Mouse (Mus musculus): ENCODE results near the gene Lce1g. TPM values are rescaled to one million over a fixed set of nuclear protein-coding genes. Genes with fewer than 3 reads are reported as not detected.

Gene Lce1g
- 307 and 309 TPM in 2 replicates for polyA plus RNA-seq (2015; fragmentation: Nextera tagmentation; extraction: Ambion mirVana)

- no peaks in the 10 kb centered on the region for H3K36me3 ChIP-seq (ENCODE audit: control insufficient read depth, insufficient read depth, low read length)
- DNase-seq (ENCODE audit: low spot score) (no peak), ATAC-seq (ENCODE audit: low FRiP score, low TSS enrichment) (no peak)
- H3K4me3 ChIP-seq (ENCODE audit: low read depth, low read length), result no peak within 1 kb of the TSS
- H3K27me3 ChIP-seq (ENCODE audit: control insufficient read depth, insufficient read depth, low read length), result no peaks in the 10 kb centered on the region
- 89% methylated on average over 1 of the region's 1 CpGs for WGBS
- no peak within 1 kb of the TSS for H3K27ac ChIP-seq (replicated peaks)
- H3K4me1 ChIP-seq (replicated peaks; ENCODE audit: control insufficient read depth, insufficient read depth), result no peaks in the 10 kb centered on the region
- H3K9me3 ChIP-seq (ENCODE audit: control insufficient read depth, low read length), result no peaks in the 10 kb centered on the region
- H3K4me2 ChIP-seq (replicated peaks; ENCODE audit: low read depth), result no peak within 1 kb of the TSS
- TF ChIP-seq EP300 (optimal IDR thresholded peaks at IDR 0.05), result no peak
- H3K9ac ChIP-seq (ENCODE audit: low read length), result no peak within 1 kb of the TSS
These were observed at the start of gene Lce1g for GRCm38 (mm10) chr3:92752238-92752637. Gene Lce1g, minus strand, starts transcription at chr3:92752338.

DNA sequence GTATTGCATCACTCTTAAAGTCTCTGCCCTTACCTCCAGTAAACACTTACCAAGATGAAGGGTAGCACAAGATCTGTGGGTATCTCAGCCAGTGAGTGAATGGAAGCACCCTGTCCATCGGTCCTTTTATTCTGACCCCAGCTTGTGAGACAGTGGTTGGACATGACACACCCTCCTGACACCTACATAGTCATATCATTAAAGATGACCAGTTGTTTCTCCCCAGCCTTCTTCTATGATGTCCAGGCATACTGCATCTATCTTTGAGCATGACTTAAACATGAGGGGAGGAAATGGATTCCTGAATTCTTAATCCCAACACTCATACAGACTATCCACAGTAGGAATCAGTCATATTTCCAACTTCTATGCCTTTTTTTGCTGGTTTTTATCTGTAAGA is 38.3 kb upstream of the Lce1g start, which contains the start of gene Lce1j:
Gene Lce1j (minus strand): TSS at position 101 of the 400 bp plus-strand sequence.
- Histone ChIP-seq H3K27me3 (ENCODE audit: control insufficient read depth, insufficient read depth, low read length) (no peaks in the 10 kb centered on the region), H3K9ac (ENCODE audit: low read length) (no peak within 1 kb of the TSS), H3K4me1 (replicated peaks; ENCODE audit: control insufficient read depth, insufficient read depth) (no peaks in the 10 kb centered on the region), H3K36me3 (ENCODE audit: control insufficient read depth, insufficient read depth, low read length) (no peaks in the 10 kb centered on the region), H3K27ac (replicated peaks) (no peak within 1 kb of the TSS), H3K9me3 (ENCODE audit: control insufficient read depth, low read length) (no peaks in the 10 kb centered on the region), H3K4me3 (ENCODE audit: low read depth, low read length) (no peak within 1 kb of the TSS), H3K4me2 (replicated peaks; ENCODE audit: low read depth) (no peak within 1 kb of the TSS)
- no peak for DNase-seq (ENCODE audit: low spot score)
- WGBS, result 82% methylated on average over 1 of the region's 1 CpGs
- TF ChIP-seq EP300 (optimal IDR thresholded peaks at IDR 0.05) (no peak), CTCF (IDR thresholded peaks at IDR 0.05; ENCODE audit: low read depth) (no peak)
- no peak for ATAC-seq (ENCODE audit: low FRiP score, low TSS enrichment)

DNA sequence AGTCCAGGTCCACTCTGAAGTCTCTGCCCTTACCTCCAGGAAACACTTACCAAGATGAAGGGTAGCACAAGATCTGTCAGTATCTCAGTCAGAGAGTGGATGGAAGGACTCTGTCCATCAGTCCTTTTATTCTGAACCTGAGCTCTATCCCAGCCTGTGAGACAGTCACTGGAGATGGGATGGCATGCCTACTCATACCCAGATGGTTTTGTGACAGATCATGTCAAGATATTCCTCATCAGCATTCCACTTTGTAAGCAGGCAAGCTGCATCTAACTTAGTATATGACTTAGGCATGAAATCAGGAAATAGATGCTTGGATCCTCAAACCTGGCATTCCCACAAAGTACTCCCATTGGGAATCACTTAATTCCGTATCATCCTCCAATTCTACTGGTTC is 26.7 kb upstream of the Lce1g start, which contains the start of gene Lce1i:
Gene Lce1i (minus strand): TSS at position 101 of the 400 bp plus-strand sequence.
- no peak within 1 kb of the TSS for H3K9ac ChIP-seq (ENCODE audit: low read length)
- H3K9me3 ChIP-seq (ENCODE audit: control insufficient read depth, low read length), result no peaks in the 10 kb centered on the region
- TF ChIP-seq CTCF (IDR thresholded peaks at IDR 0.05; ENCODE audit: low read depth) (no peak), EP300 (optimal IDR thresholded peaks at IDR 0.05) (no peak)
- no peak within 1 kb of the TSS for H3K4me2 ChIP-seq (replicated peaks; ENCODE audit: low read depth)
- no peaks in the 10 kb centered on the region for H3K4me1 ChIP-seq (replicated peaks; ENCODE audit: control insufficient read depth, insufficient read depth)
- H3K27ac ChIP-seq (replicated peaks), result no peak within 1 kb of the TSS
- 81% methylated on average over 1 of the region's 1 CpGs for WGBS
- no peak within 1 kb of the TSS for H3K4me3 ChIP-seq (ENCODE audit: low read depth, low read length)
- ATAC-seq (ENCODE audit: low FRiP score, low TSS enrichment) (no peak), DNase-seq (ENCODE audit: low spot score) (no peak)
- H3K27me3 ChIP-seq (ENCODE audit: control insufficient read depth, insufficient read depth, low read length), result no peaks in the 10 kb centered on the region
- H3K36me3 ChIP-seq (ENCODE audit: control insufficient read depth, insufficient read depth, low read length), result no peaks in the 10 kb centered on the region

DNA sequence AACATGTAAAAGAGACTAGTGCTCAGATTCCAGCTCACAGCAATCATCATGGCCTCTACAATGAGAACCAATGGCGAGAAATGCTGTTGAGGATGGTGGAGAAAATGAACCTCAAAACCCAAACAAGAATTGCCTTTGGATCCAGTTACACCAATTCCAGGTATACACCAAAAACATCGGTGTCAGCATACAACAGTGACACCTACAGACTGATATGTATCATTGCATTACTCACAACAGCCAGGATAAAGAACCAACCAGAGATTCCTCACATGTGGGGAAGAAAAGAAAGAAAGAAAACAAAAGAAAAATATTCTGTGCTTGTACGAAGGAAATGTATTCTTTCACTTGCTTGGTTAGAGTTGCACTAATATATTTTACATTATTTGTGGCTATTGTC is 19.4 kb upstream of the Lce1g start:
- ATAC-seq (ENCODE audit: low FRiP score, low TSS enrichment), result no peak
- Histone ChIP-seq H3K4me3 (ENCODE audit: low read depth, low read length) (no peak overlapping the region), H3K36me3 (ENCODE audit: control insufficient read depth, insufficient read depth, low read length) (no peaks in the 10 kb centered on the region), H3K27me3 (ENCODE audit: control insufficient read depth, insufficient read depth, low read length) (no peaks in the 10 kb centered on the region), H3K9me3 (ENCODE audit: control insufficient read depth, low read length) (no peaks in the 10 kb centered on the region), H3K4me1 (replicated peaks; ENCODE audit: control insufficient read depth, insufficient read depth) (no peaks in the 10 kb centered on the region), H3K27ac (replicated peaks) (no peak overlapping the region), H3K4me2 (replicated peaks; ENCODE audit: low read depth) (no peak overlapping the region), H3K9ac (ENCODE audit: low read length) (no peak overlapping the region)
- DNase-seq (ENCODE audit: low spot score), result no peak
- peak; percentile 73 for TF ChIP-seq CTCF (IDR thresholded peaks at IDR 0.05; ENCODE audit: low read depth)
- no peak for TF ChIP-seq EP300 (optimal IDR thresholded peaks at IDR 0.05)
- 18% methylated on average over 3 of the region's 3 CpGs for WGBS

DNA sequence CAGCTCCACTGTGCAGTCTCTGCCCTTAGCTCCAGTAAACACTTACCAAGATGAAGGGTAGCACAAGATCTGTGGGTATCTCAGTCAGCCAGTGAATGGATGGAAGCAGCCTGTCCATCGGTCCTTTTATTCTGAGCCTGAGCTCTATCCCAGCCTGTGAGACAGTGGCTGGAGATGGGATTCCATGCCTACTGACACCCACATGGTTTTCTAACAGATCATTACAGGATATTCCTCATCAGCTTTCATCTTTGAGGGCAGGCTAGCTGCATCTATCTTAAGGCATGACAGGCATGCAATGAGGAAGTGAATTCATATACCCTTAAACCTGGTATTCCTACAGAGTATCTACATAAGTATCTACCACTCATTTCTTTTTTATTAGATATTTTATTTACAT is 12.8 kb upstream of the Lce1g start, which contains the start of gene Lce1h:
Gene Lce1h (minus strand): TSS at position 101 of the 400 bp plus-strand sequence.
- Histone ChIP-seq H3K4me3 (ENCODE audit: low read depth, low read length) (no peak within 1 kb of the TSS), H3K4me2 (replicated peaks; ENCODE audit: low read depth) (no peak within 1 kb of the TSS), H3K9ac (ENCODE audit: low read length) (no peak within 1 kb of the TSS), H3K27me3 (ENCODE audit: control insufficient read depth, insufficient read depth, low read length) (no peaks in the 10 kb centered on the region), H3K36me3 (ENCODE audit: control insufficient read depth, insufficient read depth, low read length) (no peaks in the 10 kb centered on the region), H3K4me1 (replicated peaks; ENCODE audit: control insufficient read depth, insufficient read depth) (no peaks in the 10 kb centered on the region), H3K9me3 (ENCODE audit: control insufficient read depth, low read length) (no peaks in the 10 kb centered on the region), H3K27ac (replicated peaks) (no peak within 1 kb of the TSS)
- TF ChIP-seq CTCF (IDR thresholded peaks at IDR 0.05; ENCODE audit: low read depth) (no peak), EP300 (optimal IDR thresholded peaks at IDR 0.05) (no peak)
- ATAC-seq (ENCODE audit: low FRiP score, low TSS enrichment) (no peak), DNase-seq (ENCODE audit: low spot score) (no peak)
- 89% methylated on average over 1 of the region's 1 CpGs for WGBS

GRCm38 (mm10) chr3:92753197-92753596 is 1.1 kb upstream of the Lce1g start:
- Histone ChIP-seq H3K9ac (ENCODE audit: low read length) (no peak overlapping the region), H3K4me2 (replicated peaks; ENCODE audit: low read depth) (no peak overlapping the region), H3K4me3 (ENCODE audit: low read depth, low read length) (no peak overlapping the region), H3K27me3 (ENCODE audit: control insufficient read depth, insufficient read depth, low read length) (no peaks in the 10 kb centered on the region), H3K4me1 (replicated peaks; ENCODE audit: control insufficient read depth, insufficient read depth) (no peaks in the 10 kb centered on the region), H3K27ac (replicated peaks) (no peak overlapping the region), H3K9me3 (ENCODE audit: control insufficient read depth, low read length) (no peaks in the 10 kb centered on the region), H3K36me3 (ENCODE audit: control insufficient read depth, insufficient read depth, low read length) (no peaks in the 10 kb centered on the region)
- 37% methylated on average over 3 of the region's 3 CpGs for WGBS
- ATAC-seq (ENCODE audit: low FRiP score, low TSS enrichment) (no peak), DNase-seq (ENCODE audit: low spot score) (no peak)
- TF ChIP-seq CTCF (IDR thresholded peaks at IDR 0.05; ENCODE audit: low read depth) (peak; percentile 49), EP300 (optimal IDR thresholded peaks at IDR 0.05) (no peak)
